Comparison of ENCODE assay signal across 8 mouse cellular contexts in genomic region chr10:81641978-81642647, GRCm38 (mm10). TPM values are rescaled to one million over a fixed set of nuclear protein-coding genes. Genes with fewer than 3 reads are reported as not detected.
A peak's percentile ranks its signal among the peaks of the same experiment; 100 is the strongest.
DNase-seq lines count a peak whose midpoint lies in the region; ATAC-seq and TF ChIP-seq lines count a peak whose summit lies in the region.

No protein-coding gene starts in this region.

- H3K9ac ChIP-seq in hindbrain, embryonic 15.5 days: peak overlapping the region; percentile 90; the same call in 1 of the 2 replicates
- peak overlapping the region; percentile 90 for H3K9ac ChIP-seq in midbrain, postnatal 0 days (replicated peaks; ENCODE audit: low read length, poor library complexity, severe bottlenecking)

- H3K27me3 ChIP-seq in erythroblast, embryonic 14.5 days (ENCODE audit: control insufficient read depth): peaks cover 2% of the 10 kb centered on the region; the same call in 1 of the 2 replicates
- 0 out of 2 replicates have a peak, but pooled peaks cover 3% of the 10 kb centered on the region for H3K27me3 ChIP-seq in hindbrain, embryonic 15.5 days
- no peaks in the 10 kb centered on the region for H3K27me3 ChIP-seq in midbrain, postnatal 0 days (ENCODE audit: insufficient read depth, low read length)

- no peak for ATAC-seq in erythroblast, adult 5-6 weeks (replicated peaks; ENCODE audit: low FRiP score, poor library complexity, severe bottlenecking)
- no peak for ATAC-seq in hindbrain, embryonic 15.5 days (ENCODE audit: low FRiP score, low read depth)
- no peak for ATAC-seq in midbrain, postnatal 0 days (ENCODE audit: low FRiP score)
- no peak for ATAC-seq in activated CD4-positive, CD25-positive, alpha-beta regulatory T cell, adult 4 months

- H3K4me1 ChIP-seq in erythroblast, embryonic 14.5 days (ENCODE audit: control insufficient read depth): peaks cover 37% of the 10 kb centered on the region
- H3K4me1 ChIP-seq in hindbrain, embryonic 15.5 days (replicated peaks): peaks cover 30% of the 10 kb centered on the region
- peaks cover 18% of the 10 kb centered on the region for H3K4me1 ChIP-seq in midbrain, postnatal 0 days (ENCODE audit: insufficient read depth, low read length)

- no peak for TF ChIP-seq CTCF in midbrain, postnatal 0 days (IDR thresholded peaks at IDR 0.05)

- H3K9me3 ChIP-seq in erythroblast, embryonic 14.5 days (ENCODE audit: control insufficient read depth, low read length): no peaks in the 10 kb centered on the region
- H3K9me3 ChIP-seq in hindbrain, embryonic 15.5 days: no peaks in the 10 kb centered on the region
- H3K9me3 ChIP-seq in midbrain, postnatal 0 days (ENCODE audit: low read length): no peaks in the 10 kb centered on the region

- no peaks in the 10 kb centered on the region for H3K36me3 ChIP-seq in erythroblast, embryonic 14.5 days (ENCODE audit: control insufficient read depth)
- H3K36me3 ChIP-seq in hindbrain, embryonic 15.5 days: no peaks in the 10 kb centered on the region
- 0 out of 2 replicates have a peak, but pooled peaks cover 3% of the 10 kb centered on the region for H3K36me3 ChIP-seq in midbrain, postnatal 0 days (ENCODE audit: insufficient read depth, low read length)

- WGBS in hindbrain, embryonic 15.5 days: 78% methylated on average over 8 of the region's 8 CpGs
- WGBS in midbrain, postnatal 0 days: 79% methylated on average over 8 of the region's 8 CpGs

- H3K4me3 ChIP-seq in erythroblast, embryonic 14.5 days (replicated peaks): peak overlapping the region; percentile 79
- H3K4me3 ChIP-seq in hindbrain, embryonic 15.5 days: peak overlapping the region; percentile 76
- H3K4me3 ChIP-seq in midbrain, postnatal 0 days (ENCODE audit: low read depth, low read length): peak overlapping the region; percentile 67; the same call in 1 of the 2 replicates

- peak; percentile 59 to 69 for DNase-seq in right cerebral cortex, postnatal 10 days (ENCODE audit: low spot score in 2 of 2)
- DNase-seq in right cerebral cortex, adult 2 months (ENCODE audit: low spot score in 2 of 2): no peak
- no peak for DNase-seq in midbrain, postnatal 0 days (ENCODE audit: low spot score)
- DNase-seq in embryo, embryonic 10.5 days (ENCODE audit: low spot score): no peak

- H3K4me2 ChIP-seq in hindbrain, embryonic 15.5 days: peak overlapping the region; percentile 91
- peak overlapping the region; percentile 91 for H3K4me2 ChIP-seq in midbrain, postnatal 0 days (ENCODE audit: low read depth, low read length, poor library complexity, severe bottlenecking)

- H3K27ac ChIP-seq in hindbrain, embryonic 15.5 days (replicated peaks): peak overlapping the region; percentile 95; the same call in 1 of the 2 replicates
- H3K27ac ChIP-seq in midbrain, postnatal 0 days (ENCODE audit: low read depth, low read length): no peak overlapping the region; the same call in 1 of the 2 replicates

RNA-seq across cellular contexts. Expression of gene Gm10778, which starts 6.7 kb away (rescaled TPM):
- polyA plus RNA-seq in erythroblast, embryonic 14.5 days (2012): 0.01 TPM in 2 replicates
- total RNA-seq in erythroblast, adult 5-6 weeks (2015; ENCODE audit: low replicate concordance): 0.63 and 1.9 TPM in 2 replicates
- 1.4 TPM in 1 of 2 replicates, not detected in the other for total RNA-seq in erythroblast, adult 5-6 weeks (2017; ENCODE audit: low replicate concordance)
- 5.4 and 6.5 TPM in 2 replicates for polyA plus RNA-seq in hindbrain, embryonic 15.5 days (2015; fragmentation: Nextera tagmentation; extraction: Ambion mirVana)
- total RNA-seq in midbrain, postnatal 0 days (2014; rRNA removed): 3.3 and 5.3 TPM in 2 replicates
- 2.9 and 3.7 TPM in 2 replicates for polyA plus RNA-seq in midbrain, postnatal 0 days (2015; fragmentation: Nextera tagmentation; extraction: Ambion mirVana)
- 1 to 10 TPM; 8.1 to 9.8 TPM for polyA plus RNA-seq in activated CD4-positive, CD25-positive, alpha-beta regulatory T cell, adult 4 months (2017; shearing (Covaris generic))

RNA-seq across cellular contexts. Expression of gene Ankrd24, which starts 13.8 kb away (rescaled TPM):
- polyA plus RNA-seq in erythroblast, embryonic 14.5 days (2012): 0.18 and 0.21 TPM in 2 replicates
- not detected in 2 replicates for total RNA-seq in erythroblast, adult 5-6 weeks (2015; ENCODE audit: low replicate concordance)
- 0.28 and 1.1 TPM in 2 replicates for total RNA-seq in erythroblast, adult 5-6 weeks (2017; ENCODE audit: low replicate concordance)
- 19.4 and 23.6 TPM in 2 replicates for polyA plus RNA-seq in hindbrain, embryonic 15.5 days (2015; fragmentation: Nextera tagmentation; extraction: Ambion mirVana)
- 93.1 and 100 TPM in 2 replicates for total RNA-seq in midbrain, postnatal 0 days (2014; rRNA removed)
- polyA plus RNA-seq in midbrain, postnatal 0 days (2015; fragmentation: Nextera tagmentation; extraction: Ambion mirVana): 14.6 and 14.9 TPM in 2 replicates
- polyA plus RNA-seq in activated CD4-positive, CD25-positive, alpha-beta regulatory T cell, adult 4 months (2017; shearing (Covaris generic)): 1 to 10 TPM; 1.1 to 1.7 TPM

RNA-seq across cellular contexts. Expression of gene Sirt6, which starts 14.5 kb away (rescaled TPM):
- 6.6 and 6.9 TPM in 2 replicates for polyA plus RNA-seq in erythroblast, embryonic 14.5 days (2012)
- 0.63 and 0.96 TPM in 2 replicates for total RNA-seq in erythroblast, adult 5-6 weeks (2015; ENCODE audit: low replicate concordance)
- total RNA-seq in erythroblast, adult 5-6 weeks (2017; ENCODE audit: low replicate concordance): 0.56 and 3.7 TPM in 2 replicates
- 49.0 and 49.1 TPM in 2 replicates for polyA plus RNA-seq in hindbrain, embryonic 15.5 days (2015; fragmentation: Nextera tagmentation; extraction: Ambion mirVana)
- total RNA-seq in midbrain, postnatal 0 days (2014; rRNA removed): 25.0 and 33.8 TPM in 2 replicates
- 41.0 and 42.6 TPM in 2 replicates for polyA plus RNA-seq in midbrain, postnatal 0 days (2015; fragmentation: Nextera tagmentation; extraction: Ambion mirVana)
- 10 to 100 TPM; 23.1 TPM for polyA plus RNA-seq in activated CD4-positive, CD25-positive, alpha-beta regulatory T cell, adult 4 months (2017; shearing (Covaris generic))

RNA-seq across cellular contexts. Expression of gene BC025920, which starts 36.0 kb away (rescaled TPM):
- 0.05 and 0.07 TPM in 2 replicates for polyA plus RNA-seq in erythroblast, embryonic 14.5 days (2012)
- total RNA-seq in erythroblast, adult 5-6 weeks (2015; ENCODE audit: low replicate concordance): 2.9 and 6.0 TPM in 2 replicates
- total RNA-seq in erythroblast, adult 5-6 weeks (2017; ENCODE audit: low replicate concordance): 2.0 and 8.8 TPM in 2 replicates
- polyA plus RNA-seq in hindbrain, embryonic 15.5 days (2015; fragmentation: Nextera tagmentation; extraction: Ambion mirVana): 1.7 and 2.1 TPM in 2 replicates
- total RNA-seq in midbrain, postnatal 0 days (2014; rRNA removed): 1.2 and 2.6 TPM in 2 replicates
- polyA plus RNA-seq in midbrain, postnatal 0 days (2015; fragmentation: Nextera tagmentation; extraction: Ambion mirVana): 0.80 and 1.6 TPM in 2 replicates
- 1 to 10 TPM; 1.5 to 2.5 TPM for polyA plus RNA-seq in activated CD4-positive, CD25-positive, alpha-beta regulatory T cell, adult 4 months (2017; shearing (Covaris generic))

RNA-seq across cellular contexts. Expression of gene Tle6, which starts 41.2 kb away (rescaled TPM):
- 0.27 and 0.28 TPM in 2 replicates for polyA plus RNA-seq in erythroblast, embryonic 14.5 days (2012)
- 1.7 and 2.7 TPM in 2 replicates for total RNA-seq in erythroblast, adult 5-6 weeks (2015; ENCODE audit: low replicate concordance)
- not detected in 2 replicates for total RNA-seq in erythroblast, adult 5-6 weeks (2017; ENCODE audit: low replicate concordance)
- 8.7 and 9.8 TPM in 2 replicates for polyA plus RNA-seq in hindbrain, embryonic 15.5 days (2015; fragmentation: Nextera tagmentation; extraction: Ambion mirVana)
- total RNA-seq in midbrain, postnatal 0 days (2014; rRNA removed): 8.4 and 13.3 TPM in 2 replicates
- polyA plus RNA-seq in midbrain, postnatal 0 days (2015; fragmentation: Nextera tagmentation; extraction: Ambion mirVana): 4.7 and 7.5 TPM in 2 replicates
- under 1 TPM in 1 of 2 experiments, not detected in 1; 0.89 TPM for polyA plus RNA-seq in activated CD4-positive, CD25-positive, alpha-beta regulatory T cell, adult 4 months (2017; shearing (Covaris generic))

Comparison
In these comparisons a context has a peak if more than half of its experiments do, and no peak if none do; other contexts are left out.
1. DNase-seq: peak in right cerebral cortex, postnatal 10 days (2 of 2); none in right cerebral cortex, adult 2 months (0 of 2), midbrain, postnatal 0 days (single experiment) and embryo, embryonic 10.5 days (single experiment).
2. Peak in every context shown above with its lines, with median percentiles within 50 percentile points of each other: H3K4me3 ChIP-seq.